ENCODE assay signal across 8 mouse cellular contexts in genomic region chr12:33958241-33959194, GRCm38 (mm10). TPM values are rescaled to one million over a fixed set of nuclear protein-coding genes. Genes with fewer than 3 reads are reported as not detected.
A peak's percentile ranks its signal among the peaks of the same experiment; 100 is the strongest.
DNase-seq lines count a peak whose midpoint lies in the region; ATAC-seq lines count a peak whose summit lies in the region.

No protein-coding gene starts in this region.

- H3K9ac ChIP-seq in embryonic facial prominence, embryonic 15.5 days = peak overlapping the region; percentile 93
- H3K9ac ChIP-seq in hindbrain, embryonic 14.5 days = peak overlapping the region; percentile 47
- H3K9ac ChIP-seq in midbrain, embryonic 11.5 days (ENCODE audit: low read length) = peak overlapping the region; percentile 64

- no peaks in the 10 kb centered on the region for H3K36me3 ChIP-seq in embryonic facial prominence, embryonic 15.5 days
- H3K36me3 ChIP-seq in hindbrain, embryonic 14.5 days (replicated peaks; ENCODE audit: control insufficient read depth, insufficient read depth) = no peaks in the 10 kb centered on the region
- no peaks in the 10 kb centered on the region for H3K36me3 ChIP-seq in midbrain, embryonic 11.5 days (ENCODE audit: control insufficient read depth, insufficient read depth, low read length)

- H3K27me3 ChIP-seq in embryonic facial prominence, embryonic 15.5 days = peaks cover 32% of the 10 kb centered on the region
- peaks cover 87% of the 10 kb centered on the region for H3K27me3 ChIP-seq in hindbrain, embryonic 14.5 days (ENCODE audit: control insufficient read depth, insufficient read depth, low read length)
- H3K27me3 ChIP-seq in midbrain, embryonic 11.5 days (ENCODE audit: control insufficient read depth, insufficient read depth, low read length) = peaks cover 90% of the 10 kb centered on the region

- WGBS in embryonic facial prominence, embryonic 15.5 days = under 1% methylated on average over 55 of the region's 56 CpGs
- under 1% methylated on average over 45 of the region's 56 CpGs for WGBS in hindbrain, embryonic 14.5 days
- WGBS in midbrain, embryonic 11.5 days = under 1% methylated on average over 46 of the region's 56 CpGs

- intact Hi-C loops in left cerebral cortex, postnatal 36 days (cut with DNase I) = no loop called here

- peak overlapping the region; percentile 51 for H3K4me2 ChIP-seq in embryonic facial prominence, embryonic 15.5 days (replicated peaks)
- peak overlapping the region; percentile 64 for H3K4me2 ChIP-seq in hindbrain, embryonic 14.5 days (replicated peaks)
- peak overlapping the region; percentile 75 for H3K4me2 ChIP-seq in midbrain, embryonic 11.5 days

- H3K9me3 ChIP-seq in embryonic facial prominence, embryonic 15.5 days (replicated peaks) = no peaks in the 10 kb centered on the region
- no peaks in the 10 kb centered on the region for H3K9me3 ChIP-seq in hindbrain, embryonic 14.5 days (ENCODE audit: control insufficient read depth, low read length)
- no peaks in the 10 kb centered on the region for H3K9me3 ChIP-seq in midbrain, embryonic 11.5 days (ENCODE audit: control insufficient read depth, low read length)

- H3K4me1 ChIP-seq in embryonic facial prominence, embryonic 15.5 days = peaks cover 10% of the 10 kb centered on the region; the same call in 1 of the 2 replicates
- peaks cover 7% of the 10 kb centered on the region; the same call in 1 of the 2 replicates for H3K4me1 ChIP-seq in hindbrain, embryonic 14.5 days (replicated peaks; ENCODE audit: control insufficient read depth, insufficient read depth, low read length)
- H3K4me1 ChIP-seq in midbrain, embryonic 11.5 days (ENCODE audit: control insufficient read depth, insufficient read depth, low read length) = peaks cover 19% of the 10 kb centered on the region

- peak overlapping the region; percentile 74 for H3K4me3 ChIP-seq in embryonic facial prominence, embryonic 15.5 days (replicated peaks)
- peak overlapping the region; percentile 42 for H3K4me3 ChIP-seq in hindbrain, embryonic 14.5 days (replicated peaks; ENCODE audit: low read length)
- peak overlapping the region; percentile 56 for H3K4me3 ChIP-seq in midbrain, embryonic 11.5 days (ENCODE audit: low read depth, low read length)

- ATAC-seq in embryonic facial prominence, embryonic 15.5 days (ENCODE audit: insufficient number of reproducible peaks, low FRiP score, low TSS enrichment, low read depth) = no peak
- peak; percentile 54 for ATAC-seq in hindbrain, embryonic 14.5 days (ENCODE audit: low FRiP score)
- peak; percentile 43 for ATAC-seq in midbrain, embryonic 11.5 days (ENCODE audit: low FRiP score)

- peak; percentile 6 to 20 for DNase-seq in left cerebral cortex, postnatal 36 days (ENCODE audit: low spot score in 2 of 2)
- no peak for DNase-seq in left cerebral cortex, adult 9 months (ENCODE audit: low spot score in 2 of 2)
- peak; percentile 48 for DNase-seq in R1 (ENCODE audit: low read depth, low spot score)
- DNase-seq in hindbrain, embryonic 14.5 days (ENCODE audit: low spot score) = peak; percentile 43
- peak; percentile 97 for DNase-seq in midbrain, embryonic 11.5 days (ENCODE audit: low spot score, missing footprints)
- no peak for DNase-seq in layer of hippocampus, postnatal 36 days
- no peak for DNase-seq in spleen, postnatal 4 days (ENCODE audit: low spot score in 2 of 2)

- peak overlapping the region; percentile 96 for H3K27ac ChIP-seq in embryonic facial prominence, embryonic 15.5 days (replicated peaks)
- H3K27ac ChIP-seq in hindbrain, embryonic 14.5 days = no peak overlapping the region; the same call in 1 of the 2 replicates
- no peak overlapping the region; the same call in 1 of the 2 replicates for H3K27ac ChIP-seq in midbrain, embryonic 11.5 days (ENCODE audit: low read depth, low read length)

RNA-seq across cellular contexts. Expression of gene Twist1, which starts 1.0 kb away (rescaled TPM):
- total RNA-seq in left cerebral cortex, postnatal 36 days (2021) = under 1 TPM; 0.72 to 0.76 TPM
- 39.9 and 40.8 TPM in 2 replicates for polyA plus RNA-seq in embryonic facial prominence, embryonic 15.5 days (2015; fragmentation: Nextera tagmentation; extraction: Ambion mirVana)
- polyA plus RNA-seq in hindbrain, embryonic 14.5 days (2014; fragmentation: Nextera tagmentation; extraction: Ambion mirVana) = 1.5 and 1.9 TPM in 2 replicates
- 10.2 and 10.7 TPM in 2 replicates for polyA plus RNA-seq in midbrain, embryonic 11.5 days (2014; fragmentation: Nextera tagmentation; extraction: Ambion mirVana)
- 1 to 10 TPM; 1.4 to 1.6 TPM for total RNA-seq in layer of hippocampus, postnatal 36 days (2021)

RNA-seq across cellular contexts. Expression of gene Ferd3l, which starts 30.3 kb away (rescaled TPM):
- total RNA-seq in left cerebral cortex, postnatal 36 days (2021) = not detected
- not detected in 2 replicates for polyA plus RNA-seq in embryonic facial prominence, embryonic 15.5 days (2015; fragmentation: Nextera tagmentation; extraction: Ambion mirVana)
- 0.68 TPM in 1 of 2 replicates, not detected in the other for polyA plus RNA-seq in hindbrain, embryonic 14.5 days (2014; fragmentation: Nextera tagmentation; extraction: Ambion mirVana)
- 3.7 and 3.8 TPM in 2 replicates for polyA plus RNA-seq in midbrain, embryonic 11.5 days (2014; fragmentation: Nextera tagmentation; extraction: Ambion mirVana)
- not detected for total RNA-seq in layer of hippocampus, postnatal 36 days (2021)

Comparison
In these comparisons a context has a peak if more than half of its experiments do, and no peak if none do; other contexts are left out.
1. DNase-seq: peak in left cerebral cortex, postnatal 36 days (2 of 2), R1 (single experiment), hindbrain, embryonic 14.5 days (single experiment) and midbrain, embryonic 11.5 days (single experiment); none in left cerebral cortex, adult 9 months (0 of 2), layer of hippocampus, postnatal 36 days (0 of 2) and spleen, postnatal 4 days (0 of 2).
2. Peak in every context shown above with its lines, with median percentiles within 50 percentile points of each other: H3K4me2 ChIP-seq, H3K4me3 ChIP-seq and H3K9ac ChIP-seq.